Mouse (Mus musculus) bone marrow, adult 2 months (tissue): ENCODE measurements around the gene Il15ra. TPM values are rescaled to one million over a fixed set of nuclear protein-coding genes. Genes with fewer than 3 reads are reported as not detected.
A peak's percentile ranks its signal among the peaks of the same experiment; 100 is the strongest.

ENCODE experiments used
- H3K27ac ChIP-seq: fragments of 200-500 bp; 2 replicates; pipeline ENCODE4 v1.5.1; 2012; ENCODE audit warnings: low read depth, mild to moderate bottlenecking, control low read depth, inconsistent platforms, low read length; ENCODE audit not compliant: control insufficient read depth, poor library complexity, insufficient read depth
- H3K4me1 ChIP-seq: fragments of 200-500 bp; 2 replicates; pipeline ENCODE4 v1.6.1; 2011; ENCODE audit warnings: low read length; ENCODE audit not compliant: control insufficient read depth, insufficient read depth
- H3K4me3 ChIP-seq: fragments of 200-500 bp; replicated peaks from 2 replicates; pipeline ENCODE3; 2011; ENCODE audit warnings: mild to moderate bottlenecking, low read depth, low read length, control low read depth; ENCODE audit not compliant: control insufficient read depth
- CTCF ChIP-seq: fragments of 200-500 bp; IDR thresholded peaks from 2 replicates; pipeline ENCODE4 v1.5.1; 2011; ENCODE audit warnings: low read length, control low read depth; ENCODE audit not compliant: control insufficient read depth, insufficient read depth
- POLR2A ChIP-seq: fragments of 200-500 bp; IDR thresholded peaks from 2 replicates; pipeline ENCODE4 v1.6.1; 2011; ENCODE audit warnings: low read depth, mild to moderate bottlenecking, control low read depth, low read length, borderline replicate concordance; ENCODE audit not compliant: control insufficient read depth
- WGBS: fragments of 180-500 bp; shearing (Covaris S2); methylation state at CpG from one replicate; pipeline ENCODE4 v1.1.7; 2018; 5-methylcytosine and 5-hydroxymethylcytosine counted together
- polyA plus RNA-seq: library from polyadenylated mRNA; stranded (reverse); fragments of >200 nt; gene quantifications from 2 replicates; pipeline ENCODE4 v1.2.4, GENCODE M21; 2011; ENCODE audit warnings: low replicate concordance; ENCODE audit not compliant: missing spikeins, insufficient read depth, insufficient read length

Gene Il15ra
- polyA plus RNA-seq, 1 experiment: 10.4 TPM

DNA sequence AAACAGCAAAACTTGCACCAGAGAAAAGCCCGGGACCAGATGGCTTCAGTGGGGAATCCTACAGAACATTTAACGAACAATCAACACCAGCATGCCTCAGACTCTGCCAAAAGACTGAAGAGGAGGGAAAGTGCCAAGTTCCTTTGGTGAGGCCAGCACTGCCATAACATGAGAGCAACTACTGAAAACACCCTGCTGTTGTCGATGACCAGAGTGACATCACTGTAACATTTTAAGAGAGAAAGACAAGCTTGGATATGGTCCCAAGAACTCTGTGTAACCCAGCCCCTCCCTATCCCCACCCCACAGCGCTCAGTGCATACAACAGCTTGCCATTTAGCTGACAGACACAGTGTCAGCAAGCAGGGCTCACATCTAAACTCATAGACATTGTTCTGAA, 60.6 kb downstream of the Il15ra start:
- Histone ChIP-seq H3K4me3 (no peak overlapping the region), H3K4me1 (peaks cover 2% of the 10 kb centered on the region; the same call in 1 of the 2 replicates), H3K27ac (no peak overlapping the region)
- WGBS: 77% methylated on average over 4 of the region's 4 CpGs
- TF ChIP-seq CTCF (no peak), POLR2A (no peak)

DNA sequence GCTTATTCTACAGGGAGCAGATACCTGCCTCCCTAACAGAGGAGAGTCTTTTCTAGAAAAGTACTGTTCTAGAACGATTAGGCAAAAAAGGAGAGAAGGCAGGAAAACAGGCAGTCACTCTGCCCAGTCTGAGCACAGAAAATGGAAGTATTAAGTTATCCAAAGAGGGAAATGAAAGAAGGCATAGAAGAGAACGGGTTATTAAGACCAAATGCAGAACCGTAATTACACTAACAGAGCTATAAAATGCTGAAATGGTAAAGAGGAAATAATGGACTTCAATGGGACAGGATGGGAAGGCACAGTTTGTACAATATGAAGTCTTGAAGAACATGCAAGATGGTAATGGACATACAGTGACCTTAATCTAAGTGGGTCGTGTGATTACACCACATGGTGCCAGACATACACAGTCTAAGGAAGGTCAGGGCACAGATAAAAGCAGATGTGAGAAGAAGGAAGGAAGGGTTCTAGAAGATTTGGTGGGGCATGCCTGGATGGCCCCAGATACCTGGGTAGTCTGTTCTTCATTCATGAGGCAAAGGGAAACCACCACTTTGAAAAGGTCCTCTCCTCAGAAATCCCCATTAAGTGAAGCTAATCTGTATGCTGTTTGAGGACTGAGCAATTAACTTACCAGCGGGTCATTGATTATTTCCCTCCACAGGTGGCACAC, 61.5 kb downstream of the Il15ra start:
- no peak overlapping the region for H3K4me3 ChIP-seq
- H3K4me1 ChIP-seq: peaks cover 6% of the 10 kb centered on the region; the same call in 1 of the 2 replicates
- H3K27ac ChIP-seq: no peak overlapping the region
- TF ChIP-seq CTCF (no peak), POLR2A (no peak)
- 59% methylated on average over 5 of the region's 5 CpGs for whole genome bisulfite sequencing

DNA sequence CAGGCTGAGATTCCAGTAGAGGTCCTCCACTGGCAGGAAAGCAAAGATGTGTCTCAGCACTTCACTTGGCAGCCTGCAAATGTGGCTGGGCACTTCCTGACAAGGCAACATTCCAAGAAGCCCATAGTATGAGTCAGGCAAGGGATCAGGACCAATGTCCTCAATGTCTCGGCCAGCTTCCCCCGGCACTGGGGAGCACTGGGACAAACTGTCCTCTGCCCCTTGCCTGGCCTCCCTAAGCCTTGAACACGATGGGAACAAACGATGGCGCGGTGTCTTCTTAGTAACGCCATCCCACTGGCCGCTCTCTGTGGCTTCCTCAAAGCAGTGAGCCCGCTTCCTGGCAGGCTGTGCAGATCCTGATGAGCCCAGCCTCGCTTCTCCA, 62.1 kb downstream of the Il15ra start:
- 80% methylated on average over 10 of the region's 10 CpGs for WGBS
- Histone ChIP-seq H3K27ac (no peak overlapping the region), H3K4me3 (no peak overlapping the region), H3K4me1 (peaks cover 6% of the 10 kb centered on the region; the same call in 1 of the 2 replicates)
- TF ChIP-seq POLR2A (no peak), CTCF (no peak)

DNA sequence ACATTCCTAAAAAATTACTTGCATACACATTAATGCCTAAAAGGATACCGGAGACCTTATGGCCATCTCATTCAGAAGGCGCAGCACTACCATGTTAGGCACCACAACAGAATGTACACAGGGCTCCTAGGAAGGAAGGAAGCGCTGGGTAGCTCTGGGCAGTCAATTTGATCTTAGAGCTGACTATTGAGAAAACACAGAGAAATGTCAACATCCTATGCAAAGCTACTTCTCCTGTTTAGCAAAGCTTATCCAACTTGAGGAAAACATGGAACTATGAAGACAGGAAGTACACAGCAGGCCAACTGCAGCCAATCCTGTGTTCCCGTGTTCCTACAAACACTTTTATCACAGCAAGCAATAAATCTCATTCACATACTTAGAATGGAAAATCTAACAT, 66.6 kb downstream of the Il15ra start:
- Histone ChIP-seq H3K27ac (no peak overlapping the region), H3K4me3 (no peak overlapping the region), H3K4me1 (peaks cover 5% of the 10 kb centered on the region; the same call in 1 of the 2 replicates)
- 56% methylated on average over 4 of the region's 4 CpGs for WGBS
- no peak for TF ChIP-seq CTCF
- no peak for TF ChIP-seq POLR2A

DNA sequence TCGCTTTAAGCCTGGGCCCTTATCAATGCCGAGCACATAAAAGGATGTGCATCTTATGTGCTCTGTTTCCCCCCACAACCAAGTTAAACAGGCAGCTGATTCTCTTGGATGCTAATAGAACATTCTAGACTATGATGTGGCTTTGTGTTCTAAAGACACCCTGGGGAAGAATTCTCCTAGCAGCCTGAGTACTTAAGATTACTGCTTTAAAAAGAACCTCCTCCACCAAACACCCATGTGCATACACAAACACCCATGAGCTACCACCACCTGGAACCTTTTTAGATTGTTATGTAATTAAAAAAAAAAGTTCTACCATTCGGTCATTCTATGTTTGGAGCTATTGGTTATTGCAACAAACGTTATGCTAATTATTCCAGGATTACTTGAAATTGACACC, 67.3 kb downstream of the Il15ra start:
- 47% methylated on average over 4 of the region's 4 CpGs for WGBS
- Histone ChIP-seq H3K4me1 (peaks cover 5% of the 10 kb centered on the region; the same call in 1 of the 2 replicates), H3K4me3 (no peak overlapping the region), H3K27ac (no peak overlapping the region)
- TF ChIP-seq CTCF: no peak
- TF ChIP-seq POLR2A: no peak

DNA sequence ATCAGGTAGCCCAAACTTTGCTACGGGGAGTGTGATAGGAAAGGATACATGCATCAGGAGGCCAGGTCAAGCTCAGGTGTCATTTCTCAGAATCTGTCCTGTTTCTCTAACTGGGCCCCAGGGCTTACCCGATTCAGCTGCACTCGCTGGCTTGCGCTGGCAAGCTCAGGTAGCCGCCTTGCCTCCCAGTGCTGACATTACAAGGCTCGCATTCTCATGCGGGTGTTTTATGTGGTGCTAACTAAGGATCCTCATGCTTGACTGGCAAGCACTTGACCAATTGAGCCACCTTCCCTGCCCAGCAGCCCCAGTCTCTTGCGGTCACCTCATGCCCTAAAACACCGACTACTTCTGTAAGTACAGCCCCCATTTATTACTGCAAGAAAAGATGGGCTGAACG, 69.3 kb downstream of the Il15ra start:
- no peak for TF ChIP-seq CTCF
- TF ChIP-seq POLR2A: no peak
- H3K4me1 ChIP-seq: peaks cover 5% of the 10 kb centered on the region; the same call in 1 of the 2 replicates

DNA sequence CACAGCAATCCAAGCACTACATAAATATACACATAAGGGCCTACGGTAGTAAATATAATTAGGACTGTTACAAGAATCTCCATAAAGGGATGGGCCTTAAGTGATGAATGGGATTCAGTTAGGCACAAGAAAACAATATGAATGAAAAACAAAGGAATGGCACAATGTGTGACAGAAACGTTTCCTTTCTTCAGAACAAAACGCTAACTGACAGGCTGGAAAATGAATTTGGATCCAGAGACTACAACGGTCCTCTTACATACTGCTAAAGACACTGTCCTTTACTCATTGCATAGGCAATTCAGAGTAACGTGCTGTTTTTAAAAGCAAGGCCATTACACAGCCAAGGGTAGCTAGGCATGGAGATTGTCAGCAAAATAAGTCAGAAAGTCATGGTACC, 70.0 kb downstream of the Il15ra start:
- Histone ChIP-seq H3K4me3 (no peak overlapping the region), H3K27ac (no peak overlapping the region), H3K4me1 (peaks cover 5% of the 10 kb centered on the region; the same call in 1 of the 2 replicates)
- WGBS: 86% methylated on average over 5 of the region's 5 CpGs
- TF ChIP-seq CTCF: no peak
- TF ChIP-seq POLR2A: no peak

More for the DNA sequence above, 69.3 kb downstream of the Il15ra start:
- 88% methylated on average over 10 of the region's 10 CpGs for WGBS
- Histone ChIP-seq H3K27ac (no peak overlapping the region), H3K4me3 (no peak overlapping the region)

DNA sequence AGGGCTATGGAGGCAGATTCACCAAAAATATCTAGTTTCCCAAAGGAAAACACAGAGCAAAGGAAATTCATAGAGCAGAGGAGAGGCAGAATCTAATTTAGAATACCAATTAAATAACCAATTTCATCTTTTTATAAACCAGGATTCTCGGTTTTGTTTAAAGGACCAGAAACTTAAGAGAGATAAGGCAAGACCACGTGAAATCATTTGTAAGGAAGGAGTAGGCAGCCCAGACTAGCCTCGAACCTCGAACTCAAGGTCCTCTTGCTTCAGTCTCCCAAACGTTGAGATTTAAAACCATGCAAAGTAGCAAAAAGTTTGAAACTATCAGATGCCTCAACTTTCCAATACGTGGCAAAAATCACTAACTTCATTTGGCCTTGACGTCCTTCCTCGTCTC, 71.3 kb downstream of the Il15ra start:
- Histone ChIP-seq H3K4me3 (peak overlapping the region; percentile 97), H3K27ac (no peak overlapping the region), H3K4me1 (peaks cover 2% of the 10 kb centered on the region; the same call in 1 of the 2 replicates)
- WGBS: 23% methylated on average over 8 of the region's 8 CpGs
- TF ChIP-seq POLR2A (no peak), CTCF (no peak)

DNA sequence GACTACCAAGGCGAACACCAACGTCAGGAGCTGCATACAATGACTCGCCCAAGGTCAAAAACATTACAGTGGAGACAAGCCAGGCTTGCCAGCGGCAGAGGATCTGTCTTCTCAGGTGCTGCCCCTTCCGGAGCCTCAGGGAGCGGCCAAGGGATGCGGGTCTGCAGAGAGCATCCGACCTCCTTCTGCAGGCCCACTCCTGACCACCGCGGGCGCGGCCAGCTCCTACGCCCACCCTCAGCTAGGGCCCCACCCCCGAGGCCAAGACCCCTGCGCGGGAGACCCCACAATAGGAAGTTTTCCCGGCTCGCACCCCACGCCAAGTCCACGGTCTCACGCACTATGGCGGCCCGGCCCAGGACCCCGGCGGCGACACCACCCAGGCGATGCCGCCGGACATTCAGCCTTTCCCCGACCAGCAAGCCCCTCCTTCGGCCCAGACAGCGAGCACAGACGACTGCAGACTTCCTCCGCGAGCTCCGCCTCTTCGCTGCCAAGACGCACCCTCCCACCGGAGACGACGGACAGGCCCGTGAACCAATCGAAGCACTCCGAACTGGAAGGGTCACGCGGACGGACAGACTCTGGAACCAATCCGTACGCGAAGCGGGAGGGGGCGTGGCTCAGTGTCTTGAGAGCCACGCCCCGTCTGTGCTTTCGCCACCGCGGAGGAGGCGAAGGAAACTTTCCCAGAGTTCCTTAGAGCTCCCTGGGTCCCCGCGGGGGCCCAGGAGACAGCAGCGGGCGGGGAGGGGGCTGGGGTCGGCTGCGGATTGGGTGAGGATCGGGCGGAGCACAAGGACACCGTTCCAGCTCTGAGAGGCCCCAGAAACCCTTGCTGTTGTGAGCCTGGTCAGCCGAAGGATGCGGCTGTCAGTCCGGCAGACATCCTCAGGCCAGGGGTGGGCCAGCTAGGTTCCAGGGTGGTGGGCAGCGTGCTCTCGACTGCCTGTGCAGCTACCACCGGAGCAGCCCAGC, 72.3 kb downstream of the Il15ra start, which contains the start of the genes Fbh1 and Ankrd16:
TSS of gene Fbh1 (minus strand) at position 492 of the 978 bp plus-strand sequence.
TSS of gene Ankrd16 (plus strand) at position 786 of the 978 bp plus-strand sequence.
- under 1% methylated on average over 73 of the region's 73 CpGs for WGBS
- Histone ChIP-seq H3K4me1 (peaks cover 2% of the 10 kb centered on the region; the same call in 1 of the 2 replicates), H3K4me3 (peak within 1 kb of the TSS; percentile 97), H3K27ac (peak within 1 kb of the TSS; percentile 96)
- peak; percentile 61 for TF ChIP-seq POLR2A
- TF ChIP-seq CTCF: no peak
